Mouse (Mus musculus): ENCODE measurements at regions not wholly inside any gene's neighbourhood (a gene's known extent, or its start where the extent isn't known, plus 50 kb on each side); places are given as distances from the start of the nearest gene placed in this dataset.
"Not testable (repeated sequence)": the region's sequence is repeated elsewhere in the genome, so short reads cannot be mapped to it uniquely, and the experiment has no call there.

DNA sequence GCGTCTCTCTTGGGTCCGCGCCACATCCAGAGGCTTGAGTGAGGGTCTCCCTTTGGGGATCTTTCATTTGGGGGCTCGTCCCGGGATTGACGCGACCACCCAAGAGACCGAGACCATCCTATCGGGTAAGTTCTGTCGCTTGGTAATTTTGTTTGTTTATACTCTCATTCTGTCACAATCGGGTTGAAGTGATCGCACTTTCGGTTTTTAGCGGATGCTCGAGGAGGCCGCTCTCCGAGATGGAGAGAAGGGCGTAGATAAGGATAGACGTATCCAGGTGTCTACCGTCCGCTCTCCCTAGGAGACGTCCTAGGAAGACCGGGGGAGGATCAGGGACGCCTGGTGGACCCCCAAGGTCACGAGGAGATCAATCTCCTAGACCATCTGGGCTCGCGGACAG, 199.3 kb upstream of the Mrpl21 start:
- H3K27ac ChIP-seq; H3K4me2 ChIP-seq (ENCODE audit: low read depth); H3K27me3 ChIP-seq (ENCODE audit: control insufficient read depth, insufficient read depth, low read length); H3K36me3 ChIP-seq (replicated peaks; ENCODE audit: control insufficient read depth, insufficient read depth, low read depth); H3K4me1 ChIP-seq (replicated peaks; ENCODE audit: control insufficient read depth in 2 of 2, insufficient read depth in 2 of 2, low read length in 1 of 2); H3K4me3 ChIP-seq (ENCODE audit: insufficient read depth in 1 of 2, low read depth in 2 of 2, low read length in 2 of 2); H3K9ac ChIP-seq (replicated peaks); H3K9me3 ChIP-seq (ENCODE audit: control insufficient read depth, low read length); ATAC-seq (ENCODE audit: insufficient read depth): not testable (repeated sequence)
- 55% methylated on average over 24 of the region's 27 CpGs for WGBS (ENCODE audit: insufficient replicate concordance)
- peak in 1 of 3 experiments; percentile 0 for DNase-seq (ENCODE audit: low read depth in 3 of 3, low spot score in 3 of 3)

DNA sequence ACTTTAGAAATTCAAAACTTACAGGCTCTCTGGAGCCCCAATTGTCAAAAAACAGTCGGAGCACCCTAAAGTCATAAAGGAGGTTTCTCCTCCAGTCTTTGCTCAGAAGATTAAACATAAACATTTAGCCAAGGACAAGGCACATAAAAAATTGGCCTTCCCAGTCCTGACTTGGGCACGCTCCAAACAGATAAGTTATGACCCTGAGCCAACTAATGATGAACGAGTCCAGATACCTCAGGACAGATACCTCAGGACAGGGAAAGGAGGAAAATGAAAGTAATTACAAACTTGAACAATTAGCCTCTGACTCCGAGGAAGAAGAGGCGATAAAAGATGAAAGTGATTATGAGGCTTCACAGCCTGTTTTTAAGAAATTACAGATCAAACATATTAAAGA, 190.9 kb upstream of the Mrpl21 start:
- 65% methylated on average over 5 of the region's 5 CpGs for WGBS (ENCODE audit: insufficient replicate concordance)
- not testable (repeated sequence) for H3K27ac ChIP-seq; H3K9me3 ChIP-seq (ENCODE audit: control insufficient read depth, low read length); H3K4me3 ChIP-seq (ENCODE audit: insufficient read depth in 1 of 2, low read depth in 2 of 2, low read length in 2 of 2); H3K9ac ChIP-seq (replicated peaks); ATAC-seq (ENCODE audit: insufficient read depth); H3K4me1 ChIP-seq (replicated peaks; ENCODE audit: control insufficient read depth in 2 of 2, insufficient read depth in 2 of 2, low read length in 1 of 2); DNase-seq (ENCODE audit: low read depth in 3 of 3, low spot score in 3 of 3); H3K36me3 ChIP-seq (replicated peaks; ENCODE audit: control insufficient read depth, insufficient read depth, low read depth); H3K27me3 ChIP-seq (ENCODE audit: control insufficient read depth, insufficient read depth, low read length); H3K4me2 ChIP-seq (ENCODE audit: low read depth)

All from liver, embryonic 14.5 days (tissue).